Mouse (Mus musculus) left cerebral cortex, postnatal 36 days (tissue): Measurements from ENCODE around the gene Neb. TPM values are rescaled to one million over a fixed set of nuclear protein-coding genes. Genes with fewer than 3 reads are reported as not detected.
A peak's percentile ranks its signal among the peaks of the same experiment; 100 is the strongest.
"Not testable (repeated sequence)": the region's sequence is repeated elsewhere in the genome, so short reads cannot be mapped to it uniquely, and the experiment has no call there.

ENCODE experiments used
- DNase-seq, 2 experiments: peaks; one replicate each; pipeline ENCODE4 v3.0.0; 2021 to 2022; ENCODE audit warnings: low spot score in 2 of 2, mixed read lengths in 1 of 2
- intact Hi-C: fragments of 180-260 bp; cut with DNase I; formaldehyde crosslinking; loops from one replicate; pipeline ENCODE4 v1.15.1; 2025
- total RNA-seq, 2 experiments: library from RNA; stranded (reverse); gene quantifications; 2 replicates each; pipeline ENCODE4 v1.2.3; 2021

The Neb gene
- total RNA-seq, 2 experiments from 2014 or later: 1.3 to 1.4 TPM

DNA sequence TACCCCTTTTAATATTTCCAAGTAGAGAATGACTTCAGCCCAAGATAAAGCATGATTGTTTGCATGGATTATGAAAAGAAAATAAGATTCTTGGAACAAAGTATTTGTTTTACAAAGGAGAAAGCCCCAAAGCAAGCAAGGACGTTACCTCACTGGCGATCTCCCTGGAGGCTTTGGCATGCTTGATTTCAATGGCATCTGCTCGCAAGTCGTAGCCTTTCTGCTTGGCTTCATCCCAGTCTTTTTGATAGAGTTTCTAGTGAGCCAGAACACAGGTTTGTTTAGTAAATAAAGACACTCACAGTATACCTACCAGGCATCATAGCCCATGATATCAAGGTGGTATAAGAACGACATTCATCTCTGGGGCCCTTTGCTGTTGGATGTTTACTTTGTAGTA lies 153.9 kb downstream of the Neb start:
- no peak for DNase-seq
- intact Hi-C loops: no loop called here

DNA sequence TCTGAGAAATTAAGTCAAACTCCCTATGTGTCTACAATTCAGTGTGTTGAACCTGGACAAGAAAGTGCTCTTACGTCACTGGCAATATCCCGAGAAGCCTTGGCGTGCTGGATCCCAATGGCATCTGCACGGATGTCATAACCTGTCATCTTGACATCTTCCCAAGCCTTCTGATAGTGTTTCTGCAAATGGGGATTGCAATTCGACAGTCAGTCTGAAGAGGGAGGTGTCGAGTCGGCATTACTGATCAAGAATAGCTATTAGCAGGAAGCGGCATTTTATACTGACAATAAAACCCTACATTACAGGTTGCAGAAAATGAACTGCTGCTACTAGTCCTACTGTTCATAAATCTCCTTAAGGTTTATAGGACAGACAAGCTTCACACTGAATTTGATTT lies 158.2 kb downstream of the Neb start:
- intact Hi-C loops: no loop called here
- no peak for DNase-seq

DNA sequence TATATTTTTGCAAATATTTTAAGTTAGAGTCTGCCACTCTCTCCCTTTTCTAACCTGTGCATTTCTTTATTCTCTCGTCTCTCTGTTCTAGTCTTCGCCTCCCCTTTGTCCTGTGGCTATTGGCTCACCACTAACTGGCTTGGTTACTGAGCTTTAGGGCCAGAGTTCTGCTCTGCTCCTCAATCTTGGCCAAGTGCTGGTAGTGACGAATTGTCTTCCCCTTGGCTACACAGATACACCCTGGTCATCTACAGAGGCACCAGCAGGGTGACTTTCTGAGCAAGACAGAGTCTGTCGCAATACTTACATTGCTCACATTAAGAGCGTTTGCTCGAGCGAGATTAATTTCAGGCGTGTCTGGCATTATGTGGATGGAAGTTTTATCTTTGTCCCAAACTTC lies 162.3 kb downstream of the Neb start:
- no peak for DNase-seq
- intact Hi-C loops: no loop called here

DNA sequence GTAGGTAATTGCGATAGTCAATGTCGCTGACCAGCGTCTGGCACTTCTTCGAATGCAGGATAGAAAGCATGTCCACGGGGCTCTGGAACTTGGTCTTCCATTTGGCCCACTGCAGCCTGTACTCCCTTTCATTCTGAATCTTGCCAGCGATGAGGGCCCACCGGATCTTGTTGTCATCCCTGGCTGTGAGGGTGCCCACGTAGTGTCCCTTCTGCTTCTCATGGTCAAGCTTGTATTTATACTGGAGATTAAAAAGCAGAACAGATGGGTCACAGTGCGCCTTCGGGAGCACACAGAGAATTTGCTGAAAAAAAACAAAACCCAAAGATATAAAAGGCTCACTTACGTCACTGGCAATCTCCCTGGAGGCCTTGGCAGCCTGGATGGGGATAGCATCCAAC lies 165.7 kb downstream of the Neb start:
- intact Hi-C loops: no loop called here
- no peak for DNase-seq

DNA sequence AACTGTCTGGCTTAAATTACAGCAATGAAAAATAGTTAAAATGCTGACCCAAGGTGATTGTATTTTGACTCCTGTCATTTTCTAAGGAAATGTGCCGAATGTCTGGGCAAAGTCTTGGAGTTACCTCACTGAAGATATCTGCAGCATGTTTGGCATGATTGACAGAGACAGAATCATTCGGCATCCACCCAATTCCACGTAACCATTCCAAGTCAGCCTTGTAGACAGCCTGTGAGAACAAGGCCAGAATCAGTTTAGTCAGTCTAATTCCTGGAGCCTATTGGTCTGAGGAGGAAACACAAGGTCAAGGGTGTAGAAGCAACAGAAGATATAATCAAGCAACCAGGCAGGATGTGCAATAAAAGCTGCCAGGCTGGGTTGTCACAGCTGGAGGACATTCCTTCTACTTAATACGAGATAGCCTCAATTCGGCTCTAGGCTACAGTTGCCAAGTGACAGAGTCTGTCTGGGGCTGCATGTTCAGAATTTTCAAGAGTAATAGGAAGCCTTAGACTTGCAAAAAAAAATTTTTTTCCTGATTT lies 166.8 kb downstream of the Neb start:
- no peak for DNase-seq
- intact Hi-C loops: no loop called here

DNA sequence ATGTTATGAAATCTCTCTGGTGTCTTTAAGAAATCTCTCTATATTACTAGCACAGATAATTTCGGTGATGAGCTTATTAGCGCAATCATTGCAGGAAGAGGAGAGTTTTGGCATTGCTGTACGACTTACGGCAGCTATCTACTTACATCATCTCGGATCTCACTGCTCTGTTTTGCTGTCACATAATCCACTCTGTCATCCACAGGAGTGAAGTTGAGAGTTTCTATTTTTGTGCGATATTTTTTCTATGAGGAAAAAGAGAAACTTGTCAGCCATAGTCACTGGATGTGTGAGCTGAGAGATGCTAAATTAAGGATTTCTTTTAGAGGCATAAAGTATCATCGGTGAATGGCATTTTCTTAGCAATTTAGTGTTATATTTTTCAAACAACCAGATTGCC lies 167.6 kb downstream of the Neb start:
- intact Hi-C loops: no loop called here
- DNase-seq: no peak

DNA sequence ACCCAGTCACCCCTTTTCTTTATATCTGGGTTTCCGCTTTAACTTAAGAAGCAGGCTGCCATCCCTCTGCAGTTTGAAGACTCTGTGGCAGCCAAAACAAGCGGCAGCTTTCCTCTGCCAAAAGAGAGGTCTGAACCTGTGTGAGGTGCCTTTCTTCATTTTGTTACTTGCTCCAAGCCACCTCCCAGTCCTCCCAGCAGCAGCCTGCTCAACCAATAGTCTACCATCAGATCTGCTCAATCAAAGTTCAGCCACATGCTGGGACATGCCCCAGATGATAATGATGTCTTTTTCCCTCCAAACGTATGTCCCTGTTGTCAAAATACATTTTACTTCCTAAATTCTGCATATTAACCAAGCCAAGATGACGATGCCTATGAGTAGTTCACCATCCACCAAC lies 173.3 kb downstream of the Neb start:
- intact Hi-C loops: no loop called here
- DNase-seq: no peak

DNA sequence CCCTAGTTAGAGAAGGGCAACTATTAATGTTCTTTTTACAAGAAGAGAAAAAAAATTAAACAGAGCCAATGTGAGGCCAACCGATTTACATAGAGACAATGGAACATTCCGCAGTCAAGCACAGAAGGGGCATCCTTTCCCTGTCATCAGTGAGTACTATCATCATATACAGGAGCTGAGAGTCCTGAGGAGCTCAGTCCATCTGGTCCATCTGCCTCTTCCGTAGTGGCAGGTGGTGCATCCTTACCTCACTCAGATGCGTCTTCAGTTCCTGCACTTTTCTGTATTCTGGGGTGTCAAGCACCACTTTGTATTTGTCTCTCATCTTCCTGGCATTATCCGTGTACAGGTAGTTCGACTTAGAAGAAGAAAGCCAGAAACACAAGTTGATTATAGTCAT lies 184.6 kb downstream of the Neb start:
- DNase-seq: no peak
- intact Hi-C loops: no loop called here

DNA sequence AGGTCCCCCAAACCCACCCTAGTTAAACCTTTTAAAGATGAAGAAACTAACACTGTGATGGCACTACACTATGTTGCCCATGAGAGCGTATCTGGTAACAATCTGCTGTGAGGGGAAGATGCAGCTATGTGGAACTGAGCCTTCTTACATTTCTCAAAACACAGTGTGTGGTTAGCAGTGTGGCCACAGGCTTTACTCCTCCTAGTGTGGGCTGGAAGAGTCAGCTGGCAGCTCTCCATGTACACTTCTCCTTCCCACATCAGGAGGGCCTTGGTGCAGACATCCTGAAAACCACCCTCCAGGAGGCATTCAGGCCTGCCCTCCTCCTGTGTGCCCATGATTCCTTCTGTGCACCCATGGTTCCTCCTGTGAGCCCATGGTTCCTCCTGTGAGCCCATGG lies 198.6 kb downstream of the Neb start:
- DNase-seq: no peak
- intact Hi-C loops: no loop called here

DNA sequence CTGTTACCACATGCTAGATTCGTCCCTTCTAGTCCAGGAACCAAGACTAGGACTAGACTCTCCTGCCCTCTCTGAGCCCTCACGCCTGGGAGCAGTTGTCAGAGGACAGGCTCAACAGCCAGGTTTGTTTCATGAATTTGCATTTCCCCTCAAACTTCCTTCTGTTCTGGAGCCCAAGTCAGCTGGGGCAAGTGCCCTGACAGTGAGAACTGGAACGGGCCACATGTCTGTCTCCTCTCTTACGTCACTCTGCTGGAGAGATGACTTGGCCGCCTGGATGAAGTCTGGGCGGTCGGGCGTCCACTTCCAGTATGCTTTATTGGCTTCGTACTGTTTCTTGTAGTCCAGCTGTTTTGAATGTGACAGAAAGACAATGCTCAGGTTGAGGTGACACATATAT lies 200.5 kb downstream of the Neb start:
- DNase-seq: no peak
- intact Hi-C loops: no loop called here

DNA sequence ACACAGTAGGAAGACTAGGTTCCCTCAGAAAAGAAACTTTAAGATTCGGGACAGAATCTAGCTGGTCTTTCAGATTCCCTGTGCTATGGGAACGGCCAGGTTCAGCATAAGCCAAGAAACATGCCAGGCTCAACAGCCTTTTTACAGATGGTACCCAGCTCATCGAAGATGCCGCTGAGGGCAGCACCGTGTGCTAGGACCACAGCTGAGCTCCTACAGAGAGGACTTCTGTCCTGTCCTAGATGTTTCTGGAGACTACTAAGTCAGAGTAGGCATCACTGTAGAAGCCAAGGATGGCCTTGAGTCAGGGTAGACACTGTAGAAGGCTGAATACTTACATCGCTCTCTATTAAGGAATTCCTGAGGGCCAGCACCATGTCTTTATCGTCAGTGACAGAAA lies 201.1 kb downstream of the Neb start:
- intact Hi-C loops: no loop called here

DNA sequence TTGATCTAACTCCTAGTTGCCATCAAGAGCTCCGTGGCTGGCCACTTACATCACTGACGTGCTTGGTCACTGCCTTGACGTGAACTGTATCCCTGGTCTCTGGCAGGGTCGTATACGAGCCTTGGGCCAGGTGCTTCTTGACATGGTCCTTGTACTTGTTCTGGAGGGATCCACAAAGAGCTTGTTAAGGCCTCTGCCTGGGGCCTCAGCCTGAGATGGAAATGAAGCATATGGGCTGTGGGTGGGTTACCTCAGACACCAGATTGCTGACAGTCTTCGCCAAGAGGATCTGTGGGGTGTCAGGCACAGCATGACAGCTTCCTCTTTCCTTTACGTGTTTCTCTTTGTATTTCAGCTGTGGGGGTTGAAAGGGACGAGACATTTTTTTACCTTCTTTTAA lies 201.7 kb downstream of the Neb start:
- intact Hi-C loops: no loop called here
- peak; percentile 77 to 83 for DNase-seq

More for the DNA sequence above, 201.1 kb downstream of the Neb start:
- DNase-seq: no peak

DNA sequence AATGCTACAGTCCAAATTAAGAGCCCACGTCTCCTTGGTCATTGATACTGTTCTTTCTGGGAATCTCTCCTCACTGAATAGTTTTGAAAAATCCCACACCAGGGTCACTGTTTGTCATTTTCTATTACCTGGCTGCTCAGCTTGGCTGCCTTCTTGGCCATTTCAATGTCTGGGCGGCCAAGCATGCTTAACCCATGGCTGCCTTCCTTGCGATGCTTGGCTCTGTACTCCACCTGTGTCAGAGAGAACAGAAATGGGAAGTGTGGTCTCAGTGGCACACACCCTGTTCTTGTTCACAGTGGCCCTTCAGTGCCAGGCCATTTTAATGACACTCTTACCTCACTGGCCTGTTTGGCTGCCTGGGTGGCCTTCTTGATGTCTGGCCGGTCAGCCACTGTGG lies 203.3 kb downstream of the Neb start:
- DNase-seq: no peak
- intact Hi-C loops: no loop called here

DNA sequence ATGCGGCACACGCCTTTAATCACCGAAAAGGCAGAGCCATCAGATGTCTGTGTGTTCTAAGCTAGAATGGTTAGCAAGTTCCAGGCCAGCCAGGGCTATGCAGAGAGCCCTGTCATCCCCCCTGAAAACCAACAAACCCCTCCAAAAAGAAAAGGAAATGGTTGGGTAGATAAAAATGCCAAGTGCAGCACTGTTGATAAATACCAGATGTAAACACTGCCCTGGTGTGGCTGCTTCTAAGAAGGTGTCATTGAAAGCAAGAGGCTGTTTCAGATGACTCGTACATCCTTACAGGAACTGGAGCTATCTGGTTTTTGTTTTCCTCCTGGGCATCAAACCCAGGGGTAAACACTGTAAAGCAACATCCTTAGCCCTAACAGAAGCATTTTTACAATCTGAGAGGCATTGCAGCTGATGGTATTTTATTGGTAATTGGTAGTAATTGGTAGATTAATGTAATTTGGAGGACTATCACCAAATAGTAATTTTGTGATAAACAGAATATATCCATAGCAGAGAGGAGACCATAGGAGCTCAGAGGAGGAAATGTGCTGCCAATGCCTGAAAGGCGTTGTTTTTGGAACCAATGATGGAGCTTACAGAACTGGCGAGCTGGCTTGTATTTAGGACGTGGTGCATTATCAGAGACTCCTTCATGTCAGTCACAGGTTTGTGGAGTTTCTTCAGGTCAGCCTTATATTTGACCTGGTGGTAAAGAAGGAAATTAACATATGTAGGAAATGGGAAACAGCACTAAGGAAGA lies 208.8 kb downstream of the Neb start:
- DNase-seq: no peak
- intact Hi-C loops: no loop called here

DNA sequence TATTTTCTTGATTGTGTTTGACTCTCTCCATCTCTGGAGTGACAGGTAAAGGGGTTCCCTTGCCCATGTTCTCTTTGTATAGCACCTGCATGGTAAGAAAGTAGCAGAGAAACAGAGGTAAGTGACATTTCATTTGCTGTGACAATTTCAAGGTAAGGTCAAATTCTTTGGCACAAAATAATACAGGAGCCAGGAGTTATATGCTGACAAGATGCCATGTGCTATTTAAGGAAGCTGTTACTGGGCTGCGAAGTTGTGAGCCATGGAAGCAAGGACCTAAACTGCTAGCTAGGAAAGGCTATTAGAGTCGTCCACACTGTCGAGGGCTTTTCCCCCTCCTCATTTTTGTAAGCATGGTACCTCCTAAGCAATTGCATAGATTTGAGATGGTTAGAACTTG lies 225.2 kb downstream of the Neb start:
- intact Hi-C loops: no loop called here
- no peak for DNase-seq

DNA sequence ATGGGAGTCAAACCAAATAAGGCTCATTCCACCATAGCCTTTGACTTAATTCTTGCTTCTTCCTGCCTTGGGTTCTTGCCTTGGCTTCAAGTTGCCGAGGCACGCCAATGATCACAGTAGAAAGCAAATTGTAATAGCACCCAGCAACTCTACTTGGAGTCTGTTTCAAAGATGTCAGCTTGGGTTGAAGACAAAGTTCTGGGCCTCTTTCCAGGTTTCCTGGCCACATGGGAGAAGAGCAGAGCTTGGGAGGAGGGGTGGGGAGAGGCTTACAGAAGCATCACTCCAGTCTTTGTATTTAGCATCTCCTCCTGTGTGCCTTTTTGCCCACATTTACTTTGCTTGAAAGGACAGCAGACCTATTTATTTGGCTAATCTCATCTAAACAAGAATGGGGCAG lies 244.9 kb downstream of the Neb start:
- intact Hi-C loops: no loop called here
- DNase-seq: no peak

DNA sequence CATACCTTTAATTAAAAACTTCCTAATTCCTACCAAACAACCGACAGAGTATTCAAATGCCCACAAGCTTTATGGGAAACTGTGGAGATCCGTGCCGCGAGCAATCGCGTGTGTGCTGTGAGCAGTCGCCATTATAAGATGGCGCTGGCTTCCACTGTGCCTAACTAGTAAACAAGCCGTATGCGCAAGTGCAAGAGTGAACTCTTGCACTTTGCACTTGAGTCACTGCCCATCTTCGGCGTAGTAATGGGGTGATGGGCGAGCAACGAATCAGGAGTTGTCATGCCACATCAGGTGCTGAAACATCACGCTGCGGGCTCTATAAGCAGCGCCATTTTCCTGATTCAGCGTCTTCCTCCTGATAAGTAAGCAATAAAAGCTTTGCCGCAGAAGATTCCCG lies 246.9 kb downstream of the Neb start:
- DNase-seq, intact Hi-C loops: not testable (repeated sequence)

DNA sequence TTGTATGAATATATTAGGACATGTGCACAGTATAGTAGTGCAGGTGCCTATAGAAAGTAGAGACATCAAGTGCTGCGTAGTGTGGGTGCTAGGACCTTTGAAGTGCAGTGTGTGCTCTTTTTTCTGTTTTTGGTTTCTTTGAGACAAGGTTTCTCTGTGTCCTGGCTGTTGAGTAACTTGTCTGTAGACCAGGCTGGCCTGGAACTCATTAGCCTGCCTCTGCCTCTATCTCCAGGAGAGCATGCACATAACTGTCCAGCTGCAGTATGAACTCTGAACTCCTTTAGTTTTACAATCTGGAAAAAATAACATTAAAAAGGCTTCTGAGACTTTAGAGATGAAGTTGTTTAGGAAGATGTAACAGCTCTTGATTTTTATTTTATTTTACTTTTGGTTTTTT lies 264.2 kb downstream of the Neb start:
- intact Hi-C loops: no loop called here
- DNase-seq: no peak
